Mouse (Mus musculus) heart, embryonic 13.5 days (tissue): ENCODE measurements at regions not wholly inside any gene's neighbourhood (a gene's known extent, or its start where the extent isn't known, plus 50 kb on each side); places are given as distances from the start of the nearest gene placed in this dataset.

ENCODE experiments used
- ATAC-seq: fragments of 200-750 bp; cut with Nextera tagmentation; 2 replicates; pipeline ENCODE4 v1.8.0; 2017; ENCODE audit warnings: moderate TSS enrichment; ENCODE audit not compliant: insufficient number of reproducible peaks, low FRiP score, low TSS enrichment; ENCODE audit errors: extremely low read depth
- H3K27ac ChIP-seq: fragments of 300-500 bp; sonication (generic); replicated peaks from 2 replicates; pipeline ENCODE4 v1.5.1; 2015; ENCODE audit warnings: moderate library complexity, mild to moderate bottlenecking, inconsistent platforms
- H3K27me3 ChIP-seq: fragments of 300-500 bp; sonication (generic); replicated peaks from 2 replicates; pipeline ENCODE4 v1.6.1; 2015; ENCODE audit warnings: mild to moderate bottlenecking, inconsistent platforms
- H3K36me3 ChIP-seq: fragments of 300-500 bp; sonication (generic); 2 replicates; pipeline ENCODE4 v1.6.1; 2015; ENCODE audit warnings: mild to moderate bottlenecking, inconsistent platforms
- H3K4me1 ChIP-seq: fragments of 300-500 bp; sonication (generic); 2 replicates; pipeline ENCODE4 v1.6.1; 2015; ENCODE audit warnings: inconsistent platforms
- H3K4me2 ChIP-seq: fragments of 300-500 bp; sonication (generic); 2 replicates; pipeline ENCODE4 v1.6.1; 2015; ENCODE audit warnings: inconsistent platforms, mild to moderate bottlenecking, moderate library complexity
- H3K4me3 ChIP-seq: fragments of 300-500 bp; sonication (generic); 2 replicates; pipeline ENCODE4 v1.5.1; 2015; ENCODE audit warnings: moderate library complexity, mild to moderate bottlenecking, inconsistent platforms
- H3K9ac ChIP-seq: fragments of 300-500 bp; sonication (generic); 2 replicates; pipeline ENCODE4 v1.6.1; 2015; ENCODE audit warnings: inconsistent platforms, mild to moderate bottlenecking, moderate library complexity
- H3K9me3 ChIP-seq: fragments of 300-500 bp; sonication (generic); 2 replicates; pipeline ENCODE4 v1.6.1; 2016; ENCODE audit warnings: inconsistent platforms
- WGBS: fragments of 180-500 bp; shearing (Covaris S2); methylation state at CpG from one replicate; pipeline ENCODE4 v1.1.7; 2015; ENCODE audit warnings: mixed read lengths; 5-methylcytosine and 5-hydroxymethylcytosine counted together

DNA sequence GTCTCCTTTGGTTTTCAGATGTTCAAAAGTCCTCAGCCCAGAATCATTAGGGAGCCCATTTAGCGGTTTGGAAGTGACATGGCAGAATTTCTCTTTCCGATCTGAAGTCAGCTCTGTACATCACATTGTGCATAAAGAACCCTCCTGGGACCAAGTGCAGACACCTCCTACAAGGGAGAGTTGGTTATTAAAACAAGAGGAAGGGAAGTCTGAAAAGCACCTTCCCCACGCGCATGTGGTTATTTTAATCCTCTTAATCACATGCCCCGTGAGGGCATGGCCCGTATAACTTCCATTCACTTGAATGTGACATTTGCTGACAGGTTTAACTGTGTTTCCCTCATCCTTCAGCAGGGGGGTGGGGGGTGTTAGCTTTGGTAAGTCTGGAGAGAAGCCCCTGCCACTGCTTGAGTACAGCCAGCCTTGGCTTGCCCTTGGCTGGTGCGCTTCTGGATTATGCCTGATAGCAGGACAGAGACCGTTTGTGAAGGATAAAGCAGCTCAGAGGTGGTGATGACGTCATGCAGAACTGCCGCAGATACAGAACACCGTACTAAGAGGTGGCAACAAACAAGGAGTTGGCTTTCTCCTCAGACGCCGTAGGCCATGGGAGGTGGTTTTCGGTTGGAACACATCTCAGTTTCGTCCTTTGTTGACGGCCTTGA lies 51.5 kb upstream of the Pcdh8 start:
- H3K36me3 ChIP-seq, result no peaks in the 10 kb centered on the region
- 31% methylated on average over 16 of the region's 16 CpGs for WGBS
- peak overlapping the region; percentile 51 for H3K4me2 ChIP-seq
- H3K27me3 ChIP-seq, result no peaks in the 10 kb centered on the region
- ATAC-seq, result no peak
- peaks cover 12% of the 10 kb centered on the region for H3K4me1 ChIP-seq
- no peak overlapping the region for H3K9ac ChIP-seq
- H3K9me3 ChIP-seq, result no peaks in the 10 kb centered on the region
- H3K4me3 ChIP-seq, result peak overlapping the region; percentile 17
- H3K27ac ChIP-seq, result no peak overlapping the region

DNA sequence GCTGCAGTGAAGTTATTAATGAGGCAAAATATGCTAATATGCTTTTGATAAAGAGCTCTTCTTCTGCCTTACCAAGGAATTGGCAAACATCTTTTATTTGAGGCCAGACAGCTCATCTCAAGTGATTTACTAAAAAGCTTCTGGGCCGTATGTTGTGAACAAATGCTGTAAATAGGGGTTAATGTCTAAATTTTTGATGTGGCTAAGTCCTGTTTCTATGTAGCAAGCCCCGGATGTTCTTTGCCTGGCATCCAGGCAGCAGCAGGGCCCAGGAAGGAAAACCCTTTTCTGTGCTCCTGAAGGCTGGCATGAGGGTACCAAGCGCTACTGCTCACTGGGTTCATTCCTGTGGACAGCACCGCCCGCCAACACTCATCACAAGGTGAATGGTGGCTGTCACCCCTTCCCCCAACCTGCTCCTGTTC lies 50.9 kb upstream of the Pcdh8 start:
- Histone ChIP-seq H3K27ac (no peak overlapping the region), H3K4me3 (no peak overlapping the region), H3K9me3 (no peaks in the 10 kb centered on the region), H3K27me3 (no peaks in the 10 kb centered on the region), H3K9ac (no peak overlapping the region), H3K4me2 (no peak overlapping the region), H3K36me3 (no peaks in the 10 kb centered on the region), H3K4me1 (peaks cover 12% of the 10 kb centered on the region)
- 61% methylated on average over 5 of the region's 5 CpGs for WGBS
- ATAC-seq, result no peak

DNA sequence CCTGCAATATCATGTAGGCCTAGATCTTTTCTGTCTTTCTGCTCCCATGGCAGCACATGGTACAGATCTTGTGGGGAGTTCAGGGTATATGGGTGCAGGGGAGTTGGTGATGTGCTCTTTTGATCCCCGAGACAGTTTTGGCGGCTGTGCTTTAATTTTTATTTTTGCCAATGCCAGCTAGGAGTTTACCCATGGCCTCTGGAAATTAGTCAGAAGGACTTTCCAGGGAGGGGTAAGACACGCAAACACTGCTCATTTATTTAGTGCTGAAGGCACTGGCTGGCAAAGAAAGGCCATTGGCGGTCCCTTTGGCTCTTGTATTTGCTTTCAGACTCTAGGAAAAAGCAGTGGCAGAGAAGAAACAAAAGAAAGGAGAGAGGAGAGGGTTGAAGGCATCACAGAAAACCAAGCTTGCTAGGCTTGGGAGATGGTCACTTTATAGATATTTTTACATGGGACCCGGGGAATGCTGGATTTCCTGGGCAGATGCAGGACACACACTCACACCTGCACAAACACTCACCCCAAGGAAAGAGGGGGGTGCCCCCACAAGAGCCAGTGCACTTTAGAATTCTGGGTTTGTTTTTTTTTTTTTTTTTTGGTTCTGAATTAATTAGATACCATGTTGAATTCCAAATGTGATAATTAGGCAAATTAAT lies 50.4 kb upstream of the Pcdh8 start:
- Histone ChIP-seq H3K27ac (no peak overlapping the region), H3K4me2 (no peak overlapping the region), H3K9me3 (no peaks in the 10 kb centered on the region), H3K36me3 (no peaks in the 10 kb centered on the region), H3K4me3 (no peak overlapping the region), H3K27me3 (no peaks in the 10 kb centered on the region), H3K9ac (no peak overlapping the region), H3K4me1 (peaks cover 12% of the 10 kb centered on the region)
- ATAC-seq, result no peak
- WGBS, result 82% methylated on average over 5 of the region's 5 CpGs
